Comparison of ENCODE assay signal across 9 mouse cellular contexts in the genomic region with DNA sequence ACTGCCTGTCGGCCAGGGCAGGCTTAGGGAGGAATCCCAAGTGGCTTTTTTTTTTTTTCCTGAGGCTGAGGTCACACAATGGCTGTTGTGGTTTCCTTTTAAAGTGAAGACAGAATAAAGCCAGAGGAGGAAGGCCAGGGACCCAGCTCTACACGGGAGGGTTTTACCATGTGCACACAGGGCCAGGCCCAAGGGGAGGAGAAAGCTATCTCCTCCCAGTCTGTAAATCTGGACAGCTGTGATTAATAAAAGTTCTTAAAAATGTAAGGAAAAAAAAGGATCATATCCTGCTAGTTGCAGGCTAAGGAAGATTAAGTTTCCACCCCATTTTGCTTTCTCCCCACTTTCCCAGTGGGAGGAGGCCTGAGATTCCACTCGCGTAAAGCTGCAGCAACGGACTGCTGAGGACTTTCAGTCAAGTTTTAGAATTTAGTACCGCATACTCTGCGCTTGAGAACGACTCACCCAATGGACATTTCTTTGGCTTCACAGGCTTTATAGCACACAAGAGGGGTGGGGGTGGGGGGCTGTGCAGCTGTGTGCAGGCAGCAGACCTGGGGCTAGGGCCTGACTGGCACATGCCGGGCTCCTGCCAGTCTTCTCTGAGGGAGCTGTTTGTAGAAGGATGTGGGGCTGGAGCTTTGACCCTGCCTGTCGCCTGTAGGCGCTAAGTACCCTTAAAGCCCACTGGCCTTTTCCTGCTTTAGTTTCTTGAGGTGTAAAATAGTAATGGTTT.
A peak's percentile ranks its signal among the peaks of the same experiment; 100 is the strongest.
DNase-seq lines count a peak whose midpoint lies in the region; ATAC-seq lines count a peak whose summit lies in the region.
"Had no signal": no experiment of that assay in that cellular context is flagged by ENCODE, and none has a peak within 500 bp of the region (broad histone marks: within the 10 kb centered on the region; RNA-seq: fewer than 3 reads in every experiment).

No protein-coding gene starts in this region.

- H3K9me3 ChIP-seq in limb, embryonic 11.5 days (ENCODE audit: control insufficient read depth, low read length) = no peaks in the 10 kb centered on the region
- H3K9me3 ChIP-seq in stomach, embryonic 16.5 days (replicated peaks; ENCODE audit: control insufficient read depth, low read length) = no peaks in the 10 kb centered on the region

- intact Hi-C loops in heart, postnatal 25 days (cut with DNase I) = no loop called here

- no peaks in the 10 kb centered on the region for H3K27me3 ChIP-seq in limb, embryonic 11.5 days (ENCODE audit: control insufficient read depth, insufficient read depth, low read length)
- no peaks in the 10 kb centered on the region for H3K27me3 ChIP-seq in stomach, embryonic 16.5 days (ENCODE audit: control insufficient read depth, insufficient read depth, low read length)

- H3K4me2 ChIP-seq in limb, embryonic 11.5 days (ENCODE audit: low read depth, severe bottlenecking) = peak overlapping the region; percentile 28
- H3K4me2 ChIP-seq in stomach, embryonic 16.5 days (ENCODE audit: low read depth, low read length) = peak overlapping the region; percentile 37

- peak; percentile 92 for DNase-seq in heart, adult 11 months
- no peak for DNase-seq in heart, postnatal 25 days (ENCODE audit: low spot score)
- DNase-seq in right cerebral cortex, postnatal 25 days = peak; percentile 4
- no peak for DNase-seq in right cerebral cortex, postnatal 4 days
- peak; percentile 67 for DNase-seq in limb, embryonic 11.5 days (ENCODE audit: low spot score)
- DNase-seq in left cerebral cortex, adult 11 months (ENCODE audit: low spot score) = no peak
- DNase-seq: layer of hippocampus, adult 9-11 months had no signal

- peaks cover 84% of the 10 kb centered on the region for H3K4me1 ChIP-seq in limb, embryonic 11.5 days (ENCODE audit: control insufficient read depth, insufficient read depth, low read length)
- peaks cover 55% of the 10 kb centered on the region for H3K4me1 ChIP-seq in stomach, embryonic 16.5 days (ENCODE audit: control insufficient read depth, insufficient read depth, low read length)

- H3K4me3 ChIP-seq in limb, embryonic 11.5 days (ENCODE audit: low read depth, low read length) = no peak overlapping the region
- no peak overlapping the region for H3K4me3 ChIP-seq in stomach, embryonic 16.5 days (replicated peaks; ENCODE audit: low read length)

- peak overlapping the region; percentile 95 for H3K27ac ChIP-seq in limb, embryonic 11.5 days (replicated peaks; ENCODE audit: low read depth, low read length)
- H3K27ac ChIP-seq in stomach, embryonic 16.5 days (ENCODE audit: low read length) = peak overlapping the region; percentile 97

- 7% methylated on average over 11 of the region's 11 CpGs for WGBS in limb, embryonic 11.5 days
- WGBS in stomach, embryonic 16.5 days = 23% methylated on average over 11 of the region's 11 CpGs

- ATAC-seq in limb, embryonic 11.5 days (ENCODE audit: insufficient number of reproducible peaks, low FRiP score, low TSS enrichment, low read depth) = peak; percentile 59; the same call in 1 of the 2 replicates
- ATAC-seq in stomach, embryonic 16.5 days (ENCODE audit: insufficient read depth, low FRiP score) = peak; percentile 45
- ATAC-seq in monocyte, adult 5-6 weeks (replicated peaks; ENCODE audit: insufficient number of reproducible peaks, low FRiP score, low TSS enrichment, poor library complexity, severe bottlenecking) = no peak

- peak overlapping the region; percentile 41 for H3K9ac ChIP-seq in limb, embryonic 11.5 days (ENCODE audit: low read length)
- H3K9ac ChIP-seq in stomach, embryonic 16.5 days (ENCODE audit: low read length) = peak overlapping the region; percentile 47; the same call in 1 of the 2 replicates

- peaks cover 7% of the 10 kb centered on the region for H3K36me3 ChIP-seq in limb, embryonic 11.5 days (ENCODE audit: control insufficient read depth, insufficient read depth, low read length)
- no peaks in the 10 kb centered on the region for H3K36me3 ChIP-seq in stomach, embryonic 16.5 days (ENCODE audit: control insufficient read depth, insufficient read depth, low read length)

Comparison
In these comparisons a context has a peak if more than half of its experiments do, and no peak if none do; other contexts are left out.
1. DNase-seq: peak in heart, adult 11 months (single experiment), right cerebral cortex, postnatal 25 days (single experiment) and limb, embryonic 11.5 days (single experiment); none in heart, postnatal 25 days (single experiment), right cerebral cortex, postnatal 4 days (single experiment) and left cerebral cortex, adult 11 months (single experiment).